Mouse (Mus musculus) c-Kit-negative CD71-positive TER-119-positive erythroid progenitor cells, embryonic 14.5 days (primary cell): ENCODE data around the gene Fam213a.

Experiments used
- DNase-seq: peaks from one replicate; pipeline ENCODE4 v3.0.0-alpha.2; 2013; ENCODE audit warnings: low read depth, low spot score

The Fam213a gene

DNA sequence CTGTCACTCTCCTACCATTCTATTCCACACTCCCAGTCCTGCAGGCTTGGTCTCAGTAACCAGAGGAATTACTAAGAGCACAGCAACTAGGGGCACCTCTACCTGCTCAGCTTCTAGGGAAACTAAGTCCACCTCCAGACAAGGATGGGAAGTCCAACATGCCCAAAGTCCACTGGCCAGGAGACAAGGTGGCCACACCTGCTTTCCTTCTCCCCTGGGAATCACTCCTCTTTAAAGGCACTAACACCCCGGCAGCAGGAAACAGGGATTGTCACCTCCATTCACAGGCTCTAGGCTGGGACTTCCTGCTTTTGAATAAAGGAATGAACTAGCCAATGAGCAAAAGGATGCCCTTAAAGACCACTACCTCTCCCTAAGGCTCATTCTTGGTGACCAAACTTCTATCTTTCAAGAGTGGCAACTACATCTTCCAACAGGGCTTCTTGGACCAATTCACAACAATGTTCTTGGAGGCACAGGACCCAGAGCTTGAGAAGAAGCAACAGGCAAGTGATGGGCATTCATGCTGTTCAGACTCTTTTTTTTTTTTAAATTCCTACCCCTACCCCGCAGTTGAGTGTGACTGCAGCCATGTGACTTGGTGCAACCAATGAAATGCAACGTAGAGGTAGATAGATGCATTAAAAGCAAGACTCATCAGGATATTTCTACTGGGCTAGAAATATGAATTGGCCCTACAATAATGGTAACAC lies 49.9 kb downstream of the Fam213a start:
- no peak for DNase-seq

GRCm38 (mm10) chr14:40962365-40963290 lies 51.0 kb downstream of the Fam213a start:
- DNase-seq: peak; percentile 71

DNA sequence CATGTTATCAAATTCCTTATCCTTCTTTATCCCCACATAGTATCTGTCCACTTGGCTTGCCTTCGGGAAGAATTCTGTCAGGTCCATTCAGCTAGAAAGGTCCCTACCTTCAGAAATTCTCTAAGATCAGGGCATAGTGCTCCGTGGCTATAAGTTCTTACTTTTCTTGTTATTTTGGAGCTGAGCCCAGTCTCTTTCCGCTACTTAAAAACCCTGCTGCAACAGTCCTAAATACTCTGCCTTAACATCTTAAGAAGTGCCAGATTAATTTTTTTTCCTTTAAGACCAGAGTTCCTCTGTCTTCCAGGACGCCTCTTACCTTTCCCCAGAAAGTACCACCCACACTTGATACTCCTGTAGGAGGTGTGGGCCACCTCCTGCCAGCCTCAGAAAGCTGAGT lies 53.4 kb downstream of the Fam213a start:
- DNase-seq: no peak

- no peak for DNase-seq
Measured at GRCm38 (mm10) chr14:40959586-40959985, 54.0 kb downstream of the Fam213a start.

- no peak for DNase-seq
Measured at GRCm38 (mm10) chr14:40958986-40959381, 54.6 kb downstream of the Fam213a start.

DNA sequence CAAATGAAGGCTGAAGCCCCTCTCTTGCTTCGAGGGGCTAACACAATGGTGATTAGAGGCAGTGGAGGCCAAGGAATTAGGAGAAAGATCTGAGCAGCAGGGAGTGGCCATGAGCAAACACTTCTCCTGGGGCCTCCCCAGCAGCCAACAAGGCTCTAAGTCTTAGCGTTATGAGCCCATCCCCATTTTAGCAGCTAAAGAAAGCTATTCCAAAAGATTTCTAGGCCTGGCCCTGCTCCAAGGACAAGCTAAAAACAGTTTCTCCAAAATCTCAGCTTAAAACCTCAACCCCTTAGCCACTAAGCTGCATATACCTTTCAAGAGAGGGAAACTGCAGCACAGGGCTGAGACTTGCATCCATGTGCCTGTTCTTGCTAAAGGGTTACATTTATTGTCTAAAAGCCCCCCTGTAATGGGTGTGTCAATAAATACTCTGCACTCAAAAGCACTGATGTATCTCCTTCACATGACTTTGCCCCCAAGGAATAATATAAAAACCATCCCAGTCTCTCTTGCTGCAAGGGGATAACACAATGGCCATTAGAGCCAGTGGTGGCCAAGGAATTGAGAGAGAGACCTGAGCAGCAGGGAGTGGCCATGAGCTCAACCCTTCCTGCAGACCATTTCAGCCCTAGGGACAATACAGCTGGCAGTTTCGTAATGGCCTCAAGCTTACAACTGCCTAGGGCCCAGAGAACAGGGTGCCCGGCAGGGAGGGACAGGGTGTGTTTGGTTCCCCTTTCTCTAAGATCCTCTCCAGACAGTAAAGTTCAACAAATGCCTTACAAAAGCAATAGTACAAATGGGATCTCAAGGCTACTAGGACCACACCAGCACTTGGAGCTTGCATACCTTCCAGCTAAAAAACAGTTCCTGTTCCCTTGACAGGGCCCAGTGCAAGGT lies 55.3 kb downstream of the Fam213a start:
- no peak for DNase-seq

GRCm38 (mm10) chr14:40957607-40958006 lies 56.0 kb downstream of the Fam213a start:
- no peak for DNase-seq

GRCm38 (mm10) chr14:40956252-40957146 lies 57.1 kb downstream of the Fam213a start:
- no peak for DNase-seq

GRCm38 (mm10) chr14:40955596-40956251 lies 57.9 kb downstream of the Fam213a start:
- DNase-seq: no peak

DNA sequence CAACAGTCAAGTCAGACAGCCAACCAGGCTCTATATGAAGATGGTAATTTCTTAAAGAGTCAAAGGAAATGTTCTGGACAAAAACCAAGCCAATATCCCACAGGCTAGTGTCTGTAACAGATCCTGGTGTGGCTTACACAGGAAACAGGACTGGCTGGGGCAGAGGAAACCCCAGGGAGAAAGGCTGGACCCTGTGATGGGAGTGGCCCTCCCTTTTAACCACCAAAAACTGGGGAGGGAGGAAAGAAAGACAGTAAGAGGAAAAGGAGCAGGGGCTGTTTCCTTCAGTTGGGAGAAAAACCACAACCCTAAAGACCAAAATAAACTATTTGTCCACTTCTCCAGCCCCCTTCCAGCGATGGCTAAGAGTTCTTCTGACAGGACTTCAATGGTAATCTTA lies 58.4 kb downstream of the Fam213a start:
- DNase-seq: no peak

- DNase-seq: no peak
Measured at GRCm38 (mm10) chr14:40953381-40953780, 60.2 kb downstream of the Fam213a start.

- no peak for DNase-seq
Measured at GRCm38 (mm10) chr14:40952715-40953114, 60.9 kb downstream of the Fam213a start.

DNA sequence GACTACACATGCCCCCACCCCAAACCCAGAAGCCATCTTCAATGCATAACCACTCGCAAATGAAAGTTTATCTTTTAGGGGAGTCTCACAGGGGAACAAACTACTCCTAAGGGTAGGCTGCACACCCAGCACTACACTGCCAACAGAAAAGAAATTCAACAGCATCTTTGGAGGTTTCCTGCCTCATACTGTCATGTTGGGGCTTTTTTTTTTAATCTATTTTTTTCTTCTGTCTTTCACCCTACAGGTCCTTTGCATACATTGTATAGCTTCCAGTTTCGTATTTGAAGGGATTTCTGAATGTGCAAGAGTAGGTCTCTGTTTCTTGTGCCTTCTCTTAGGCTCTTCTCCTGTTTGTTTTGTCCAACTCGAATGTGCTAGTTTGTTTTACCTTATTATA lies 61.3 kb downstream of the Fam213a start:
- DNase-seq: no peak

GRCm38 (mm10) chr14:40949730-40950614 lies 63.6 kb downstream of the Fam213a start:
- no peak for DNase-seq

GRCm38 (mm10) chr14:40949047-40949446 lies 64.5 kb downstream of the Fam213a start:
- DNase-seq: no peak

- DNase-seq: no peak
Measured at GRCm38 (mm10) chr14:40948522-40948921, 65.1 kb downstream of the Fam213a start.

GRCm38 (mm10) chr14:40947431-40948394 lies 65.9 kb downstream of the Fam213a start:
- DNase-seq: peak; percentile 74

- DNase-seq: no peak
Measured at GRCm38 (mm10) chr14:40943802-40944201, 69.8 kb downstream of the Fam213a start.
